Mouse (Mus musculus): ENCODE measurements around the gene Sec31b.
A peak's percentile ranks its signal among the peaks of the same experiment; 100 is the strongest.

Gene Sec31b

DNA sequence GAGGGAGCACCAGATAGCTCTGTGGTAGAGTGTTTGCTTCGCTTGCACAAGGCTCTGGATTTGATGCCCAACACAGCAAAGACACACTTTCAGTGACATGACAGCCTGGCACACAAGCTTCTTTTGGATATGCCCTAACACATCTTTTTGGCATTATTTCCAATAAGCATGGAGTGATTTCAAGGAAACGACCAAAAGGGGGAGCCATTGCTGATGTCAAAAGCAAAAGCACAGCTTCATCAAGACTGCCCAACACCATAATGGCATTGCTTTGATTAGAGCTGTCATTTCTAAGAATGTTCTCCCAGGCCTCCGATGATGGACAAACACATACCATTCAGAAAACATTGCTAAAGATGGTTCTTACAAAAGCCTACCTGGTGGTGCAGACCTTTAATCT lies 69.1 kb downstream of the Sec31b start:
- no peak for DNase-seq (ENCODE audit: low spot score in 2 of 2)

DNA sequence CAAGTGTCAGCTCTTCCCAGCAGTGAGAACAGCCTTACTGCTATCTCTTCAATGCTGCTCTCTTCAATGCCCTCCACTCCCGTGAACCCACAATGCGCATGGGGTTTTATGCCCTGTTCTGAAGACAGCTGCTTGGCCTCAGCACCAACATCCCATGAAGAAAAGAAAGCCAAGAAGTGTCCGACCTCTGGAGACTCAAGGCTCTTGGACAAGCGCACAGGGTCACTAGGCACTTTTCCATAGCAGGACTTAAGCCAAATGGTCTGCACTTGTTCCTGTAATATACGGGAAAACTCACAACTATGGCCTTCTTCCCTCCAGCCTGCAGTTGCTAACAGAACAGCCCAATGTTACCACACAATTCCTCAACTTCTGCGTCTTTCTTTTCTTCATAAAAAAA lies 70.4 kb downstream of the Sec31b start:
- DNase-seq (ENCODE audit: low spot score in 2 of 2), result no peak

DNA sequence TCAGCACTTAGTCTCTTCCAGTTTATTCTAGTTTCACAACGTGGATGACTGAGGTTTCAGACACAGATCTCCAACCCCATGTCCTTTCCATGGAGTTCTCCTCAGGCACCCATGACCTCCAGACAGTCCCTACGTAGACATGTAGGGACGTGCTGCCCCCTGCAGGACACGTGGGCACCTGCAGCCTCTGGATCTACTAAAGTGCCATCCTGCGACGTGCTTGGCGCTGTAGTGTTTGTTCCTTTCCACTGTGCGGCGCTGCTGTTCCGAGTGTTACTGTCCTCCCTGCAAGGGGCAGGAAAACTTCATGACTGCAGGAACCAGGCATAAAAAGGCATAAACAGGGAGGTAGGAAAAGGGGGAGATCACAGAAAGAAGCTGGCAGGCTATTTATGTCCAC lies 71.5 kb downstream of the Sec31b start:
- DNase-seq (ENCODE audit: low spot score in 2 of 2), result peak; percentile 28 to 78
